Mouse (Mus musculus) MEL (cell line): ENCODE measurements around the gene Itgb2l. TPM values are rescaled to one million over a fixed set of nuclear protein-coding genes. Genes with fewer than 3 reads are reported as not detected.
A peak's percentile ranks its signal among the peaks of the same experiment; 100 is the strongest.

ENCODE experiments used
- DNase-seq: peaks from one replicate; pipeline ENCODE4 v3.0.0; 2011; ENCODE audit warnings: low read depth, low spot score
- H3K27ac ChIP-seq: 2 replicates; pipeline ENCODE4 v1.5.1; 2012; ENCODE audit warnings: low read depth, mild to moderate bottlenecking, control low read depth, low read length, moderate library complexity; ENCODE audit not compliant: control insufficient read depth
- H3K27me3 ChIP-seq, 2 experiments: fragments of 150-350 bp in 1 of 2; sonication (generic) in 1 of 2; 2 replicates each; pipeline ENCODE4 v1.6.1; 2012; ENCODE audit warnings: low read length in 2 of 2, mild to moderate bottlenecking in 2 of 2, improper control_type of control experiment in 1 of 2, moderate library complexity in 1 of 2; ENCODE audit not compliant: insufficient read depth in 2 of 2, control insufficient read depth in 1 of 2
- H3K36me3 ChIP-seq, 2 experiments: 2 replicates each; pipeline ENCODE4 v1.6.1; 2012 to 2014; ENCODE audit warnings: low read length in 2 of 2, improper control_type of control experiment in 1 of 2, inconsistent platforms in 1 of 2, mild to moderate bottlenecking in 1 of 2; ENCODE audit not compliant: insufficient read depth in 2 of 2, control insufficient read depth in 1 of 2
- H3K4me1 ChIP-seq, 2 experiments: fragments of 150-350 bp in 1 of 2; sonication (generic) in 1 of 2; 2 replicates each; pipeline ENCODE4 v1.6.1; 2012; ENCODE audit warnings: low read length in 2 of 2, improper control_type of control experiment in 1 of 2, mild to moderate bottlenecking in 1 of 2; ENCODE audit not compliant: insufficient read depth in 2 of 2, control insufficient read depth in 1 of 2
- H3K4me3 ChIP-seq, 2 experiments: fragments of 150-350 bp in 1 of 2; sonication (generic) in 1 of 2; 2 replicates each; pipeline ENCODE4 v1.5.1; 2012; ENCODE audit warnings: low read depth in 2 of 2, low read length in 2 of 2, mild to moderate bottlenecking in 2 of 2, moderate library complexity in 2 of 2, control low read depth in 1 of 2, improper control_type of control experiment in 1 of 2; ENCODE audit not compliant: control insufficient read depth in 1 of 2, insufficient read depth in 1 of 2
- H3K79me2 ChIP-seq: 2 replicates; pipeline ENCODE4 v1.6.1; 2012; ENCODE audit warnings: mild to moderate bottlenecking, low read length, moderate library complexity; ENCODE audit not compliant: control insufficient read depth, poor library complexity, insufficient read depth
- H3K9ac ChIP-seq: 2 replicates; pipeline ENCODE4 v1.6.1; 2012; ENCODE audit warnings: low read depth, mild to moderate bottlenecking, control low read depth, low read length, moderate library complexity; ENCODE audit not compliant: control insufficient read depth, poor library complexity, severe bottlenecking
- H3K9me3 ChIP-seq: fragments of 150-350 bp; sonication (generic); replicated peaks from 2 replicates; pipeline ENCODE4 v1.6.1; 2012; ENCODE audit warnings: mild to moderate bottlenecking, low read length, improper control_type of control experiment, moderate library complexity; ENCODE audit not compliant: insufficient read depth
- BHLHE40 ChIP-seq: IDR thresholded peaks from 2 replicates; pipeline ENCODE4 v1.6.1; 2012; ENCODE audit warnings: low read depth, mild to moderate bottlenecking, inconsistent platforms, low read length, improper control_type of control experiment, borderline replicate concordance
- CHD1 ChIP-seq: IDR thresholded peaks from 2 replicates; pipeline ENCODE4 v1.6.1; 2012; ENCODE audit warnings: low read depth, mild to moderate bottlenecking, inconsistent platforms, low read length, improper control_type of control experiment
- CHD2 ChIP-seq: IDR thresholded peaks from 2 replicates; pipeline ENCODE4 v1.6.1; 2011; ENCODE audit warnings: low read length, improper control_type of control experiment
- CTCF ChIP-seq, 3 experiments: IDR thresholded peaks in 2 of 3; conservative IDR thresholded peaks in 1 of 3; 2 replicates each; pipeline ENCODE4 v1.5.1; 2011 to 2012; ENCODE audit warnings: low read length in 3 of 3, low read depth in 2 of 3, mild to moderate bottlenecking in 2 of 3, improper control_type of control experiment in 1 of 3, inconsistent platforms in 1 of 3, mixed read lengths in 1 of 3, moderate library complexity in 1 of 3; ENCODE audit not compliant: control insufficient read depth in 1 of 3, insufficient read depth in 1 of 3, poor library complexity in 1 of 3, severe bottlenecking in 1 of 3
- ELF1 ChIP-seq: IDR thresholded peaks from 2 replicates; pipeline ENCODE4 v1.6.1; 2014; ENCODE audit warnings: low read depth, mild to moderate bottlenecking, inconsistent platforms, low read length, improper control_type of control experiment, moderate library complexity
- EP300 ChIP-seq, 2 experiments: IDR thresholded peaks; 2 replicates each; pipeline ENCODE4 v1.6.1; 2011; ENCODE audit warnings: improper control_type of control experiment in 2 of 2, low read length in 2 of 2, low read depth in 1 of 2, mild to moderate bottlenecking in 1 of 2
- GABPA ChIP-seq: IDR thresholded peaks from 2 replicates; pipeline ENCODE4 v1.6.1; 2012; ENCODE audit warnings: low read depth, mild to moderate bottlenecking, inconsistent platforms, low read length, improper control_type of control experiment, moderate library complexity
- MAX ChIP-seq: IDR thresholded peaks from 2 replicates; pipeline ENCODE4 v1.6.1; 2011; ENCODE audit warnings: low read length, improper control_type of control experiment
- MXI1 ChIP-seq: IDR thresholded peaks from 2 replicates; pipeline ENCODE4 v1.6.1; 2011; ENCODE audit warnings: mild to moderate bottlenecking, low read depth, low read length, improper control_type of control experiment
- MYB ChIP-seq: IDR thresholded peaks from 2 replicates; pipeline ENCODE4 v1.6.1; 2011; ENCODE audit warnings: mild to moderate bottlenecking, low read depth, low read length, improper control_type of control experiment
- MYC ChIP-seq: IDR thresholded peaks from 2 replicates; pipeline ENCODE4 v1.6.1; 2011; ENCODE audit warnings: low read depth, mild to moderate bottlenecking, low read length, improper control_type of control experiment, moderate library complexity
- NRF1 ChIP-seq: IDR thresholded peaks from 2 replicates; pipeline ENCODE4 v1.6.1; 2014; ENCODE audit warnings: low read depth, mild to moderate bottlenecking, inconsistent platforms, low read length, improper control_type of control experiment, moderate library complexity; ENCODE audit not compliant: poor library complexity, insufficient read depth, severe bottlenecking
- RAD21 ChIP-seq: IDR thresholded peaks from 2 replicates; pipeline ENCODE4 v1.6.1; 2011; ENCODE audit warnings: mild to moderate bottlenecking, low read depth, low read length, improper control_type of control experiment
- RCOR1 ChIP-seq: IDR thresholded peaks from 2 replicates; pipeline ENCODE4 v1.6.1; 2012; ENCODE audit warnings: low read depth, mild to moderate bottlenecking, inconsistent platforms, low read length, improper control_type of control experiment
- SMC3 ChIP-seq: IDR thresholded peaks from 2 replicates; pipeline ENCODE4 v1.6.1; 2011; ENCODE audit warnings: low read depth, low read length, improper control_type of control experiment
- TAL1 ChIP-seq: IDR thresholded peaks from 2 replicates; pipeline ENCODE4 v1.6.1; 2012; ENCODE audit warnings: mild to moderate bottlenecking, inconsistent platforms, low read length, moderate library complexity, mixed read lengths
- TBP ChIP-seq: IDR thresholded peaks from 2 replicates; pipeline ENCODE4 v1.8.0; 2011; ENCODE audit warnings: low read depth, low read length, improper control_type of control experiment
- TCF12 ChIP-seq: IDR thresholded peaks from 2 replicates; pipeline ENCODE4 v1.6.1; 2014; ENCODE audit warnings: low read depth, mild to moderate bottlenecking, inconsistent platforms, low read length, improper control_type of control experiment, moderate library complexity
- UBTF ChIP-seq: IDR thresholded peaks from 2 replicates; pipeline ENCODE4 v1.6.1; 2012; ENCODE audit warnings: low read depth, mild to moderate bottlenecking, inconsistent platforms, low read length, improper control_type of control experiment, moderate library complexity, borderline replicate concordance; ENCODE audit not compliant: insufficient read depth
- USF1 ChIP-seq: IDR thresholded peaks from 2 replicates; pipeline ENCODE4 v1.6.1; 2014; ENCODE audit warnings: low read depth, mild to moderate bottlenecking, inconsistent platforms, low read length, improper control_type of control experiment, moderate library complexity
- ZKSCAN1 ChIP-seq: IDR thresholded peaks from 2 replicates; pipeline ENCODE4 v1.6.1; 2012; ENCODE audit warnings: low read depth, mild to moderate bottlenecking, inconsistent platforms, low read length, improper control_type of control experiment, moderate library complexity
- ZMIZ1 ChIP-seq: IDR thresholded peaks from 2 replicates; pipeline ENCODE4 v1.6.1; 2012; ENCODE audit warnings: low read depth, mild to moderate bottlenecking, inconsistent platforms, low read length, improper control_type of control experiment, moderate library complexity
- polyA plus RNA-seq, 2 experiments: library from polyadenylated mRNA; stranded (reverse) in 1 of 2; unstranded in 1 of 2; fragments of >175 nt in 1 of 2; fragments of >200 nt in 1 of 2; gene quantifications; 2 replicates each; pipeline versions ENCODE4 v1.2.1 to v1.2.4; 2012; ENCODE audit warnings: low replicate concordance in 2 of 2, low read depth in 1 of 2; ENCODE audit not compliant: insufficient read length in 2 of 2, insufficient read depth in 1 of 2, missing spikeins in 1 of 2
- total RNA-seq: library from RNA; depleted of rRNA; stranded (reverse); fragments of 300-350 nt; gene quantifications from 2 replicates; pipeline ENCODE4 v1.2.3, GENCODE M21; 2012

The Itgb2l gene
- total and polyA plus RNA-seq, 3 experiments = not detected

GRCm38 (mm10) chr16:96468011-96468410 is 24.6 kb upstream of the Itgb2l start:
- Histone ChIP-seq H3K9me3 (no peaks in the 10 kb centered on the region), H3K4me1 (no peaks in the 10 kb centered on the region), H3K9ac (no peak overlapping the region), H3K36me3 (no peaks in the 10 kb centered on the region), H3K27ac (no peak overlapping the region)
- DNase-seq = no peak
- no peak for TF ChIP-seq NRF1
- no peak for TF ChIP-seq ELF1
- no peak for TF ChIP-seq MYC
- no peak for TF ChIP-seq BHLHE40
- no peak for TF ChIP-seq UBTF
- TF ChIP-seq, all 39 proteins: peak for 0
- H3K79me2 ChIP-seq = no peaks in the 10 kb centered on the region
- H3K27me3 ChIP-seq = no peaks in the 10 kb centered on the region
- no peak overlapping the region for H3K4me3 ChIP-seq

- no peak within 1 kb of the TSS for H3K9ac ChIP-seq
- no peak within 1 kb of the TSS for H3K27ac ChIP-seq
- H3K79me2 ChIP-seq = no peaks in the 10 kb centered on the region
- H3K9me3 ChIP-seq = no peaks in the 10 kb centered on the region
- no peaks in the 10 kb centered on the region for H3K36me3 ChIP-seq
- H3K27me3 ChIP-seq = no peaks in the 10 kb centered on the region
- no peaks in the 10 kb centered on the region for H3K4me1 ChIP-seq
- TF ChIP-seq RAD21 (peak; percentile 46), TBP (no peak), SMC3 (peak; percentile 46), CTCF (IDR thresholded peaks at IDR 0.05 in 2 of 3, conservative IDR thresholded peaks at IDR 0.05 in 1 of 3; ENCODE audit: control insufficient read depth in 1 of 3, insufficient read depth in 1 of 3, low read depth in 2 of 3, low read length in 3 of 3, poor library complexity in 1 of 3, severe bottlenecking in 1 of 3) (peak; percentile 55 to 91 (median 73)), USF1 (no peak)
- no peak within 1 kb of the TSS for H3K4me3 ChIP-seq
- peak; percentile 26 for DNase-seq
Observed at GRCm38 (mm10) chr16:96467445-96467844, 24.0 kb upstream of the Itgb2l start, which contains the start of gene Pcp4. Pcp4 (plus strand) TSS chr16:96467606.

DNA sequence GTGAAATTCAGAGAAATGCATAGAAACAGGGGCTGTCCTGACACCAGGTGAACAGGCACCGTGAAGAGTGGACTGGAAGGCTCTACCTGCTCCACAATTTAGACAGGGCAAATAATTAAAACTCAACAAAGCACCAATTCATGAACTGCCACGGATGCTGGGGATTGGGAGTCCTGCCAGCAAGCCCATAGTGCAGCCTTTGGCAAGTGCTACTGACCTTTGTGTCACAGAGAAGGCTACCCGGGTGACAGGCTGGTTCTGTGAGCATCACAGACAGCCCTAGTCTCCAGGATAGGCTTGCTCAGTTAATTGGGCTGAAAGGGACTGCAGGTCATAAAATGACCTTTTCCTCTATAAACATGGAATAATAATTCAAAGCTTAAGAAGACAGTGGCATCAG is 17.4 kb upstream of the Itgb2l start:
- DNase-seq = no peak
- TF ChIP-seq MAX (no peak), CHD1 (no peak), USF1 (no peak), NRF1 (no peak), RCOR1 (no peak), TCF12 (no peak), EP300 (IDR thresholded peaks at IDR 0.05; ENCODE audit: low read depth in 1 of 2, low read length in 2 of 2) (no peak), TAL1 (no peak), MYB (no peak), ZKSCAN1 (no peak), GABPA (no peak), CHD2 (no peak), ZMIZ1 (no peak), RAD21 (no peak), UBTF (no peak), MXI1 (no peak)
- Histone ChIP-seq H3K9ac (no peak overlapping the region), H3K79me2 (no peaks in the 10 kb centered on the region), H3K4me1 (no peaks in the 10 kb centered on the region), H3K4me3 (no peak overlapping the region), H3K27ac (no peak overlapping the region), H3K36me3 (no peaks in the 10 kb centered on the region), H3K9me3 (no peaks in the 10 kb centered on the region), H3K27me3 (no peaks in the 10 kb centered on the region)
